Mouse (Mus musculus): ENCODE data around the gene Rasgrf1.

- TF ChIP-seq CTCF (conservative IDR thresholded peaks at IDR 0.05; ENCODE audit: low read length), result no peak
- TF ChIP-seq POU5F1 (IDR thresholded peaks at IDR 0.05; ENCODE audit: borderline replicate concordance, low read length), result no peak
These were observed 145.7 kb downstream of the Rasgrf1 start for GRCm38 (mm10) chr9:90055409-90055808.

Data from E14TG2a.4 (cell line).